Mouse (Mus musculus): ENCODE measurements around the gene Ubtf.
"Not testable (repeated sequence)": the region's sequence is repeated elsewhere in the genome, so short reads cannot be mapped to it uniquely, and the experiment has no call there.

The Ubtf gene

DNA sequence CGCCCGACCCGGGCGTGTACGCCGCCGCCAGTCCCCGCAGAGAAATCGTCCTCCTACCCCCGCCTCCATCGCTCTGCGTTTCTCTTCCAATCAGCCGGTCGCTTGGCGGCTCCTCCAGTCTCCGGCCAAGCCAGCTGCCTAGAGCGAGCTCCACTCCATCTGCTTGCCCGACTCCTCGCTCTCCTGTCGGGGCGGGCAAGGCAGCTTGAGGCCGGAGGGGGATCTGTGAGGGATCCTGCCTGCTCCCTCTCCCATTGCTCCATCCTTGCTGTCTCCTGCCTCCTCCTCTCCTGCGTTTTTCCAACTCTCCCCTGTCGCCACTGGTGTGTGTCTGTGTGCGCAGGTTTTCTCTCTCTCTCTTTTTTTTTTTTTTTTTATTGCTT lies at the start of gene Ubtf:
Ubtf (minus strand) TSS at position 333 of the 383 bp plus-strand sequence.
- DNase-seq (ENCODE audit: low spot score in 2 of 2), result peak; percentile 80 to 81

DNA sequence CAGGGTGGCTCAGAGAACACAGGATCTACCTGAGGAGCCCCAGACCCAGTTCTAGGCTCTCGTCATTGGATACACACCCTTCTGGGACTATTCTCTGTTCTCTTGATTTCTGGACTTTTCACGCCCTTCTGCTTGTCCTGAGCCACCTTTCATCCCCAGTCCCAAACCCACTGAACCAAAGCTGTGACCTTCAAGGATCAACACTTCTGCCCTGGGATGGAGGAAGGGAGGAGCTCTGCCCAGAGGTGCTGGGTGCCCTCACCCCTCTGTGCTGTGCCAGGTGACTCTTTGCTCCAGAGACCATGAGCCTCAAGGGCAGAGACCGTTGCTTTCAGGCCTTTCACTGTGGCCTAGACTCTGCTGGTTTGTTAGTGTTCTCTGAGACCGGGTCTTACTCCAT lies 49.7 kb upstream of the Ubtf start:
- no peak for DNase-seq (ENCODE audit: low spot score in 2 of 2)

DNA sequence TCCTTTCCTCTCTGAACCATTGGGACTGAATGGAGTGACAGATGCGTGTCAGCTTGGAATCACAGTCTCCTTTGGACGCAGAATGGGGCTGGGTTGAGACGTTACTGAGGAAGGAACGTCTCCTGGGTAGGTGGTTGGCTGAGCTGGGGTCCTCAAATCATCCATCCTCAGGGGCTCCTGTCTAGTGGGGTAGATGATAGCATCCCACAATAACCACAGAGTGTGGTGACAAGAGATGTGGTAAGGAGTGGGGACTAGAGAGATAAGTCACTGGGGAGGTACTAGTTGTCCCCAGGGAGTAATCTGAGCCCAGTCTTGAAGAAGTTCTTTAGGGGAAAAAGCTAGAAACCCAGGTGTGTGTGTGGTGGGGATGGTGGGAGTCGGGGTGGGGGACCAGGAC lies 48.8 kb upstream of the Ubtf start:
- no peak for DNase-seq (ENCODE audit: low spot score in 2 of 2)

DNA sequence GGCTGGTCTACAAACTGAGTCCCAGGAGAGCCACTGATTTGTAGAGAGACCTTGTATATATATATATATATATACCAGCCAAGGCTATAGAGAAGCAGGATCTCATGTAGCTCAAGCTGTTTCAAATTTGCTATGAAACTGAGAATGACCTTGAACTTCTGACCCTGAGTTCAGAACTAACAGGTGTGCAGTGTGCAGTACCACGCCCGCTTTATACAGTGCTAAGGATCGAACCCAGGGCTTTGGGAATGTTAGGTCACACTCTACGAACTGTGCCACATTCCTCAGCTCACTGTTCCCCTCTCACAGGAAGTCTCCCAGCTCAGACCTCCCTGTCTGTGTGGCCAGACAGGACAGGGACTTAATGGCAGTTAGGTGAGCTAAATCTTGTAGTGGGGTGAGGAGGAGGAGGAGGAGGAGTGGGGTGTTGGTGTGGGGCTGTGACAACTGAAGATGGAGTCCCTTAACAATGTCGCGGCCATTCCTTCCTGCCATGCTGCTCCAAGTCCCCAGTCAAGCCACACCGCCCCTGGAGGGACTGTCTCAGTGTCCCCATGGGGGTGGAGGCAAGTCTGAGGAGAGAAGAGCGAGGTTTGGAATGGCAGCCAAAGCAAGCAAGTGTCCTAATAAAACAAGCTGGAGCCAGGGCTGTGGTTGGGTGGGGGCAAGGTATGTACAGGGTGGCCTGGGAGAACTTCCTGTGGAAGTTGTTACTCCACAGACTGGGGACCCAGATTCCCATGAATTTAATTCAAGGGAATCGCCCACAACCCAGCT lies 48.1 kb upstream of the Ubtf start:
- DNase-seq (ENCODE audit: low spot score in 2 of 2), result no peak

DNA sequence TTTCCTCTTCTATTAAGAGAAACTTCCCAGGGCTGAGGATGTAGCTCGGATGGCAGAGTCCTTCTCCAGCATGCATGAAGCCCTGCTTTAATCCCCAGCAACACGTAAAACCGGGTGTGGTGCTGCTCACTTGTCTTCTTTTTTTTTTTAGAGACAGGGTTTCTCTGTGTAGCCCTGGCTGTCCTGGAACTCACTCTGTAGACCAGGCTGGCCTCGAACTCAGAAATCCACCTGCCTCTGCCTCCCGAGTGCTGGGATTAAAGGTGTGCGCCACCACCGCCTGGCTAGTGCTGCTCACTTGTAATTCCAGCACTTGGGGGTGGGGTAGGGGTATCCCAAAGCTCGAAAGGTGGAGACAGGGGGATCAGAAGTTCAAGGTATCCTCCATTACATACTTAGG lies 46.6 kb upstream of the Ubtf start, which contains the start of gene Slc4a1:
Slc4a1 (minus strand) TSS at position 101 of the 400 bp plus-strand sequence.
- not testable (repeated sequence) for DNase-seq (ENCODE audit: low spot score in 2 of 2)

DNA sequence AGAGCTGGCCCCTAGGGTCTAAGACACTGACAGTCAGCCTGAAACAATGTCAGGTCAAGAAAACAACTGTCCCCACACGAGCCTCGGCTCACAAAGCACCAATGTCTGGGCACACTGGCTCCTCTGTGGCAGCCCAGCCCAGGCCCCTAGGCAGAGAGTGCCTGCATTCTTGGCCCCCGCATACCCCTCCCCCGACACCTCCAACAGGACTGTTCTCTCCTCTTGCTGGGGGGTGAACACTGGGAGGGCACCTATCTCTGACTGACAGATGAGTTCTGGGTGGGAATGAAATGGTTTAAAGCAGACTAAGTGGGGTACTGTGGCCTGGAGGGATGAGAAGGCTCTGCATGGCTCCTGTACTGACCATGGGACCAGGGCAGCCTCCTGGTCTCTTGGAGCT lies 46.2 kb upstream of the Ubtf start:
- DNase-seq (ENCODE audit: low spot score in 2 of 2), result no peak

DNA sequence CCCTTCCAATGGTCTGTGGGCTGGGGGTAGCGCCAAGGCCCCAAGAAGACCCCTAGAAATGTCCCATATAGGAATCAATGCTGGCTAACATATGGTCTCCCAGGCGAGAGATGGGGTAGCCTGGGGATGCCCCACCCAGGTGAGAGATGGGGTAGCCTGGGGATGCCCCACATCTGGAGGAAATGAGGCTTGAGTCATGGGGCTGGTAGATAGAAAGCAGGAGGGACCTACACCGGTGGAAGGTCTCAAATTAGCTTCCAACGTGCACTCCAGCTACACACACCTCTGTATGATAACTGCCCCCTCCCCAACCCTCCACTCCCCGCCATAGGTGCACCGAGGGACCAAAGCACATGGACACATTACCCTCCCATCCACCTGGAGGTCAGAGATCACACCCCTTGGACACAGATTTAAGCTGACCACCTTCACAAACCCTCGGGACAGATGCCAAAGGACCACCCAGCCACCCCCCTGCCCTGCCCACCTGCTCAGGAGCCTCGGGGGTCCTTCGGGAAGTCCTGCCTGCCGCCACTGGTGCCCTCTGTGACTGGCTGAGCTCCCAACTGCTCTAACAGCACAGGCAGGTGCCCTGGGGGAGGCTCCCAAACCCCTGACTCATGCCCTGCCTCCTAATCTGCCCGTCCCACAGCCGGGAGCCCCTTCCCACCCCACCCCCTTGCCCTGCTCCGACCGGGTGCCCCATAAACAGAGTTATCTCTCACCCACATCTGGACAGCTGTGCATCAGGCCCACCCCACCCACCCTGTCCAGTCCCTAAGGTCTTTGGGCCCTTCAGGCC lies 45.2 kb upstream of the Ubtf start:
- no peak for DNase-seq (ENCODE audit: low spot score in 2 of 2)

DNA sequence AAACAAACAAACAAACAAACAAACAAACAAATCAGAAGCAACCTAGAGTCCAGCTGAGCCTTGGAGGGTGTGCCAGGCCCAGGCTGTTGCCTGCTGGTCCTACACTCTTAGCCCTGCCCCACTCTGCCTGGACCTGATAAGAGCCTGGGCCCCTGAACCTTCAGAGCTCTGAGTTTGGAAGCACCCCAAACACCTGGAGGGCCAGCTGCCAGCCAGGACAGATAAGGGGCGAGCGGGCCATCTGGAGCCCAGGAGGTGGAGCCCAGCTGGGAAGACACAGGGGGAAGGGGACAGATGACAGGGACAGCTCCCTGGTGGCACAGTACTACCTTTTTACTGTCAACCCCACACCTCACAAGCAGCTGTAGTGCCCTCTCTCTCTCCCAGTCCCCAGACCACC lies 44.1 kb upstream of the Ubtf start:
- DNase-seq (ENCODE audit: low spot score in 2 of 2), result no peak

DNA sequence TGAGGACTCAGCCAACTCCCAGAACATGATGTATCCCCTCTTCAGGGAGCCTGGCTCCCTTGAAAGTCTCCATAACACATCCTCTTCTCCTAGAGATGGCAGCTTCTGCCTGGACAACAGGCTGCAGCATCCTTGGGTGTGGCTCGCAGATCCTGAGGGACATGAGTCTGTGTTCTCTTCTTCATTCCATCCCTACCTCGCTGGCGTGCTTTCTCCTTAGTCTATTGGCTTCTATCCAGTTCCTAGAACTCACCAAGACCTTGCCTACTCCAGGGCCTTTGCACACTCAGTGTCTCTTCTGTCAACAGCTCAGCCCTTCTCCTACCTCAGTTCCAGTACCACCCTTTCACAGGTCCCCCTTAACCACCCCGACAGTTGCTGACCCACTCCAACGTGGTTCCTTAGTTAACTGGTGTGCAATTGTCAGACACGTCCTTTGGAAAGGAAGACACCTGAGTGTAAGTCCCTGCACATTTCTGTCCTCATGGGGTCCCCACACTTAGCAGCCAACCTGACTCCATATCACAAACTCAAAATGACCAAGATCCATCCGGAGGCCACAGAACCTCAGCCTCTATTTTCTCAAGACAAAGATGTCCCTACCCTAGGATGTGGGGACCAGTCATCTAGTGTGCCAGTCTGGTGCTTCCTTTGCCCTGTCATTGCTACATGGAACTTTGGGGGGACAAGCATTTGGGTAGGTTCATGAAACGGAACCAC lies 42.4 kb upstream of the Ubtf start:
- no peak for DNase-seq (ENCODE audit: low spot score in 2 of 2)

DNA sequence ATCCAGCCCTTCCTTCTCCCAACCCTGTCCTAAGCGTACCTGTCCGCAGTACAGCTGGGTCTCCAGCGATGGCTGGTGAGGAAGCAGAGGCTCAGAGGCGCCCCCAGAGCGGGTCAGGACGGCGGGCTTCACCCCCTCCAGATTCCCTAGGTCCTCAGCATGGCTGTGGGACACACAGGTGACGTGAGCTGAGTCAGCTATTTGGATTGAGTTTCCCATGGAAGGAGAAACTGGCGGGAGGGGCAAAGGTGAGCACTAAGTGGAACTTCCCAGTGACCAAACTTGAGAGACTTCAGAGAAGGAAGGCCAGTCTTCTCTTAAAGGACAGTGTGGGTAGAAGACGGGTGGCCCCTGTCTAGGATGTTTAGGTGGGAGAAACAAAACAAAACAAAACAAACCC lies 38.8 kb upstream of the Ubtf start:
- no peak for DNase-seq (ENCODE audit: low spot score in 2 of 2)

DNA sequence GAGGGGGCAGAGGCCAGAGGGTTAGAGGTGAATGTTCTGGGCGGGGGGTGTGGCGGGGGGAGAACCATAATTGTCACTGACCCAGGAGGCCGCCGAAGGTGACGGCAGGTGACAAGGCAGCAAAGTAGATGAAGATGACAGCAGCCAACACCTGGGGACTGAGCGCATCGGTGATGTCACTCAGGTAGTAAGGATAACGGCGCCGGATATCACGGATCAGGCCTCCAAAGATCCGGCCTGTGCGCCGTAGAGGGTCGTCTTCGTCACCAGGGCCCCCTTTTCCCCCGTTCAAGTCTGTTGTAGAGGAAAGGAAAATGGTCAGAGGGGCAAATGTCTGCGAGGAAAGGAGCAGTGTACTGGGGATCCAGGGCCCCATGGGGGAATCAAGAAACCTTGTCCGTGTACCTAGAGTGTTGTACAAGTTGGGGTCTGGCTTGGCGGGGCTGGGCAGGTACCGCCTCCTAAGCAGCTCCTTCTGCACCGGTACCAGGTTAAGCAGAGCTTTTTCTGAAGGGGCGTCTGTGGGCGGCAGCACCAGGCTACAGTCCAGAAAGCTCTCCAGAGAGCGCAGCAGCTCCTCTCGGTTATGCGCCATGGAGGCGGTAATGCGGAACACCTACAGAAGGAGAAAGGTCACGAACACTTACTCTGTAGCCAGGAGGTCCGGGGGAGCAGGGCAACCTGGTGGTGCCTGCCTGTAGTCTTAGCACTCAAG lies 37.3 kb upstream of the Ubtf start:
- DNase-seq (ENCODE audit: low spot score in 2 of 2), result peak; percentile 37 to 38

DNA sequence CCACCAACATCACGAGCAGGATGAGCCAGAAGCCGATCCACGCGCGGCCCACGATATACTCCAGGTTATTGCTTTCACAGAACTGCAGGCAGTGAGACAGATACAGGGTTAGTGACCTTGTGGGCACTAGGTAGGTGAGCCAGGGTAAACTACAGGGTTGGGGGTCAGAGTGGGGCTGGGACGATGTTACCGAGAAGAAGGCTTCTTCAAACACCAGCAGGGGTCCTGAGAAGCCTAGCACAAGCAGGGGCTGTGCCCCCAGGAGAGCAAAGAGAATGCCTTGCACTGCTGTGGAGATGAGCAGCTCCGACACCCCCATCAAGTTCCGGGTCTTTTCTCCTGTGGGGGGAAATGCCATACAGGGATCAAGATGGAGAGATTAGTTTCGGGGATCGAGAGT lies 36.6 kb upstream of the Ubtf start:
- no peak for DNase-seq (ENCODE audit: low spot score in 2 of 2)

DNA sequence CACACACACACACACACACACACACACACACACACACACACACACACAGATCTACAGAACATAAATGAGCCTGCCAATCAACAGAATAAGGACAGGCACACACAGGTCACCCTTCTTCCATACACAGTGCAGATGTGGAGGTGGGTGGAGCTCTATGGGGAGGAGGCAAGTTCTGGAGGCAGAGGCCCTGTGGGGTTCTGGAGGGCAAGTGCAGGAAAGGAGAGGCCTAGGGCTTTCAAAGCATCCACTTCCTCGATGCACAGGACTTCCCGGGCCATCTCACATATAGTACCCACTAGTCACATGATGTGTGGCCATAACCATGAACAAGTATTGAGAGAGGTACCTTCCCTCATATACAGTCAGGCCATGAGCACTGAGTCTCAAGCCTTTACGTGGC lies 36.0 kb upstream of the Ubtf start:
- no peak for DNase-seq (ENCODE audit: low spot score in 2 of 2)

DNA sequence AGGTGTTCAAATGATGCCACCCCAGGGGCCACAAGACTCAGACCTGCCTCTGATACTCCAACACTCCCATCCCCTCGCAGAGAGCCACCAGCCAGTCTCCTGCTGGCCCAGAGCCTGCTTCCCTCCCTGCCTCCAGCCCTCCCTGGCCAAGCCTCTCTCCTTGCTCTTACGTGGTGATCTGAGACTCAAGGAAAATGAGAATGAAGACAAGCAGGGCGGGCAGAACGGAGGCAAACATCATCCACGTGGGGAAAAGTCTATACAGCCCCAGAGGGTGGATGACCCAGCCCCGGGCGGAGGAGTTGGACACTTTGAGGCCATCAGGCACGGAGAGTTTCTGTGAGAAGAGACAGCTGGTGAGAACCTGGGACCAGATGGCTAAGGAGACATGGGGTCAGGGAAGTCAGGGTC lies 33.5 kb upstream of the Ubtf start:
- no peak for DNase-seq (ENCODE audit: low spot score in 2 of 2)

DNA sequence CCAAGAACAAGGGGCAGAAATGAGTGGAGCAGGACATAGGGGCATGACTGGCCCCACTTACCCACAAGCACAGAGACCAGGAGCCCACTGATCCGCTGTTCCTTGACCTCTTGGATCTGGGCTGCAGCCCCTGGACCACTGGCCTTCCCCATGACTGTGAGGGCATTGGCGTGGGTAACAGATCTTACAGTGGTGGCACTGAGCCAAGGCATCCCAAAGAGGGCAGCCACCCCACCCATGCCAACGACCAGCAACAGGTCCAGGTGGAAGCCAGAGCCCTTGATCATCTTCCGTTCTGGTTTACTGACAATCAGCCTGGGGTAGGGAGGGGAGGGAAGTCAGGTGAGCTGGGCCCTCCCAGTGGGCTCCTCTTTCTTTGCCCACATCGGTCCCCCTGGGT lies 32.8 kb upstream of the Ubtf start:
- DNase-seq (ENCODE audit: low spot score in 2 of 2), result no peak

DNA sequence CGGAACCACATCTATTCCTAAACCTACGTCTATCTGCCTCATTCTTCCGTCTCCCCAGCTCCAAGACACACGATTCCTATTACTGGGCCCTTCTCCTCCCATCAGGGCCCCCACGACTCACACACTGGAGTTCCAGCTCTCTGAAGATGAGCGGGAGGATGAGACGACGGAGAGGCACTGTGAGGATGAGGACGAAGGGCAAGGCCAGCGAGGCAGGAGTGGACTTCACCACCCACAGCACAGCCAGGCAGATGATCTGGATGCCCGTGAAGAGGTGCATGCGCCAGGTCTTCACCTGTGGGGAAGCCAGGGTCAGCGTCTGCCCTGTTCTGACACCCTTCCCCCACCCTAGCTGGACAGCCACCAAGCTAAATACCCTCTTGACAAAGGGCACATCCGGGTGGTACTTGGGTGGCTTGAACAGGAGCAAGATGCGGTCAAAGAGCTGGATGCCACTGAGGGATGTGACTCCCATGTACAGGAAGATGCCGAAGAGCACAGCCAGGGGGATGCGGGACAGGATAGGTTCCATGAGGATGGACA lies 31.5 kb upstream of the Ubtf start:
- no peak for DNase-seq (ENCODE audit: low spot score in 2 of 2)

DNA sequence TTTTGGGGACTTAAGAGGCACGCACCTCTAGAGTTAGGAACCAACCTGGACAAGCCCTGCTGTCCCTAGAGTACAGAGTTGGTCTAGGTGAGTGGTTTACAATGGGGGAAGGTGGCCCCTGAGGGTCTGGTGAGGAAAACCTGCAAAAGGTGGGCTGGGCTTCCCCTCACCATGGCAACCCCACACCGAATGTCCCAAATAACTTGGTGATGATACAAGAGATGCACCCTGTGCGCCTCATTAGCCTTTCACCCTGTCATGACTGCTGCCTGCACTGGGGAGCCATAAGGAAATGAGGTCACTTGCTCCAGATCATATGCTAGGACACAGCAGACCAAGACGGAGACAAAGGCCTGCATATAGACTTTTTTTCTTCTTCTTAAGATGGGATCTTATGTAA lies 30.9 kb upstream of the Ubtf start:
- no peak for DNase-seq (ENCODE audit: low spot score in 2 of 2)

DNA sequence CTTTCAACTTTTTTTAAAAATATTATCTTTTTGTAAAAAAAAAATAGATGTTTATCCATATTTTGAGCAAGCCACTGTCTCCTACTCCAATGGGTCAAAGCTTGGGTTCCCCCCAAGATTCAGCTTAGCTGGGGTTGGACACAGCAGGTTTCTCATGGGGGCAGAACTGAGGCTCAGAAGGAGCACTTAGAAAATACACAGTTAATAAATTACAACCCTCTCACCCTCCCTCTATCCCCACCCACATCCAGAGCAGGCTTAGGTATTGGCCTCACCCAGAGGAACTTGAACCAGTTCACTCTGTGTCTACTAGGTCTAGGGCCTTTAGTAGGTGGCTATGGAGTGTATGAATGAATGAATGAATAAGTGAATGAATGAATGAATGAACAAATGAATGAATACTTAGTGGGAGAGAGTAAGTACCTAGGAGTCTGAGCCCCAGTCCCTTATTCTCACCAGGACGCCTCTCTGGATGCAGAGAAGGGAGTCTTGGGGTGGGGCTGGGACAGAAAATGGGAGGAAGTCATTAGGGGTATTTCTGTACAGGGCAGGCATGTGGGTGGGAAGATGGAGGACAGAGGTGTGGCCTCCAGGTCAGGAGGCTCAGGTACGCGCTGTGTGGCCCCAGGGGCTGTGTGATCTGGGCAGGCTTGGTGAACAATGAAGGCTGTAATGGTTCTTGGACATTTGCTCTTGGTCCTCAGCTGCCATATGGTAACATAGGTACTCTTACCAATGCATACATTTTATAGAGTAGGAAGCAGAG lies 29.8 kb upstream of the Ubtf start:
- no peak for DNase-seq (ENCODE audit: low spot score in 2 of 2)

DNA sequence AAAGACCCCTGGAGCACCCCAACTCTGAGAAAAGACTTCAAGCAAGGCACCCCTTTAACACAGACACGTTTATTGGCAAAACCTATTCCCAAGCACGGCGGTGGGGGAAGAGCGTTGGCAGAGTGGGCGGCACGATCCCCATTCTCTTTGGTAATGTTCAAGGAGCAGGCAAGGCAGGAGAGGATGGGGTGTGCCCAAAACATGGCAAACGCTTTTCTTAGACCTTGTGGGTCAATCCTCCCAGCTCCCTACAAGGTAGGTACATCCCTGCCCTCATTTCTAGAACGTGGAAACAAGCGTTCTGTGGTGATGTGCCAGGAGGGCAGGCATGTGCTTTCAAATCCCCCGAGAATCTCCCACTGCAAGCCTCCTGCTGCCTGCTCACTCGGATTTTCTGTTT lies 29.2 kb upstream of the Ubtf start:
- DNase-seq (ENCODE audit: low spot score in 2 of 2), result no peak

DNA sequence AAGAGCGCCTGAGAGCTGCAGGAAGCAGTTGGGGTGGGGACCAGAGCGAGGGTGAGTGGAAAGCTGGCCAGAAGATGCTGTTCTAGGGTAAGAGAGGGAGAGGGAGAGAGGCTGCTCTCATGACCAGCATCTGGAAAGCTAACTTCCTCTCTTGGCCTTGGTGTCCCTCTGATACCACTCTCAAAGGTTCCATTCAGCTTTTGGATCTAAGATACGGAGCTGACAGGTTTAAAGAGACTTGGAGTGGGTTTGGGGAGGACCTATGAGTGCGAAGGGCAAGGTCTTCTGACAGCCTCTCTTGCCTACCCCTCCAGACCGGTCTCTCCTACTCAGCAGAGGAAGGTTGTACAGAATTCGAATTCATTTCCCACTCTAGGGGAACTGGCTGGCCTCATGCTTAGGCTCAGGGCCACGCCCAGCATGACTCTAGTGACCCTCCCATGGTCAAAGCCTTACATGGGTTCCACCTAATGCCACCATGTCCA lies 28.6 kb upstream of the Ubtf start:
- no peak for DNase-seq (ENCODE audit: low spot score in 2 of 2)

DNA sequence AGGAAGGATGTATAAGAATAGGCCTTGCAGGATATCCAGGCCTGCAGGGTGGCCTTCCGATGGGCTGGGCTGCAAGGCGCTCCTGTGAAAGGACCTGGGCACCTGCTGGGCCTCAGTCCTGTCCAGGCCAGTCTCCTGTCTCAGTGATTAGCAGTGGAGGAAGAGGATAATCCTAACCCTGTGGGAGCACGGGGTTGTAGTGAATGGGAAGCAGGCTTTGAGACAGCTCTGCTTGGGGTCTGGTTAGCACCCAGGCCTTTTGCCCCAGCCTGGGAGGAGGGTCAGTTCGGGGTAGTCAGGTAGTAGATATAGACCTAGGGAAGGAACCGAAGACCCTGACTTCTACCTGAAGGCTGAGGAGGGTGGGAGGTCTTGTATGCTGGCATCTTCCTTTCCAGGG lies 28.1 kb upstream of the Ubtf start:
- DNase-seq (ENCODE audit: low spot score in 2 of 2), result no peak

Data from right cerebral cortex, adult 2 months (tissue).